Mouse (Mus musculus) ovary, postnatal 14 days (tissue): ENCODE measurements around the gene B020011L13Rik.
"Not testable (repeated sequence)": the region's sequence is repeated elsewhere in the genome, so short reads cannot be mapped to it uniquely, and the experiment has no call there.

Experiments used
- DNase-seq: peaks from one replicate; pipeline ENCODE4 v3.0.0; 2022; ENCODE audit warnings: low spot score

B020011L13Rik gene

GRCm38 (mm10) chr1:117780833-117781232 lies at the start of gene B020011L13Rik:
TSS of gene B020011L13Rik (plus strand) at chr1:117781133.
- DNase-seq: not testable (repeated sequence)

GRCm38 (mm10) chr1:117816271-117816670 lies 35.3 kb downstream of the B020011L13Rik start:
- not testable (repeated sequence) for DNase-seq

GRCm38 (mm10) chr1:117829781-117830180 lies 48.8 kb downstream of the B020011L13Rik start, which contains the start of gene Gm28360:
TSS of gene Gm28360 (plus strand) at chr1:117830081.
- DNase-seq: not testable (repeated sequence)

- not testable (repeated sequence) for DNase-seq
Measured at GRCm38 (mm10) chr1:117851718-117852117, 70.8 kb downstream of the B020011L13Rik start.
